Mouse (Mus musculus) thymus, postnatal 0 days (tissue): ENCODE results near the gene Gabrb3. TPM values are rescaled to one million over a fixed set of nuclear protein-coding genes. Genes with fewer than 3 reads are reported as not detected.

Source experiments
- DNase-seq: peaks from one replicate; pipeline ENCODE4 v3.0.0-alpha.2; 2015; ENCODE audit warnings: low spot score
- polyA plus RNA-seq: library from polyadenylated mRNA; unstranded; fragments of >200 nt; fragmentation: Nextera tagmentation; extraction: Ambion mirVana; gene quantifications from 2 replicates; pipeline ENCODE4 v1.2.1, GENCODE M21; 2015

Gene Gabrb3
- polyA plus RNA-seq = 0.08 and 0.10 TPM in 2 replicates

DNA sequence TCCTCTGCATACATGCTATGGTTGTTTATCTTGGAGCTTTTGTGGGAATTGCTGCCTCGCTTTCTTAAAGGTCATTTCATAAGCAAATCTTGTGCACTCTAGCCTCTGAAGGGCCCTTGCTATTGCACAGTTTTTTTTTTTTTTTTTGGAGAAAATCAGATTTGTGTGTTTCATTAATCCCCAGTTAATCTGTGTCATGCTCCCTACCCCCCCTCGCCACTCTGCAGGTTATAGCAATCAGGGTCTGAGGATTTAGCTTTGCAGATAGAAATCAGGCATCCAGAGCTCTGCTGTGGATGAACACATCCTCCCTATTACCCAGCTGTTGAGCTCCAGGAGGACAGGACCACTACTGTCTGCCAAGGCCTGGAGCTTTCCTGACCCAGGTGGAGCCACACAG is at the start of gene Gabrb3:
Gabrb3 (plus strand) TSS at position 301 of the 400 bp plus-strand sequence.
- no peak for DNase-seq

DNA sequence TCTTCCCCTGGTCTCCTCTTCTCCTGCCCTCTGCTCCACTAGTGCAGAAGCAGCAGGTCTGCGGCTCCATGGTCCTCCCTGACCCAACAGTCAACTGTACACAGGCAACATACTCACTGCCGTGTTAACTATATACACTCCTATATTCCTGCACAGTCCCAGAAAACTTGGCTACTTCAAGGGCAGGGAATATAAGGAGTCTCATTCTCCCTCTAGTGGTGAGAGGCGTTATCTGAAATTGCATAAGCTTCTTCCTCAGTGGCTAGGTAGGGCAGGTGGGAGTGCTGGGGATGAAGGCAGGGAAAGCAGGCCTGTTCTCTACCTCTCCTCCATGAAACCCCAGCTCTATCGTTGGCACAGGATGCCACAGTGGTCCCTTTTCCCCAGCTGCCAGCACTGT is 35.4 kb upstream of the Gabrb3 start:
- no peak for DNase-seq

DNA sequence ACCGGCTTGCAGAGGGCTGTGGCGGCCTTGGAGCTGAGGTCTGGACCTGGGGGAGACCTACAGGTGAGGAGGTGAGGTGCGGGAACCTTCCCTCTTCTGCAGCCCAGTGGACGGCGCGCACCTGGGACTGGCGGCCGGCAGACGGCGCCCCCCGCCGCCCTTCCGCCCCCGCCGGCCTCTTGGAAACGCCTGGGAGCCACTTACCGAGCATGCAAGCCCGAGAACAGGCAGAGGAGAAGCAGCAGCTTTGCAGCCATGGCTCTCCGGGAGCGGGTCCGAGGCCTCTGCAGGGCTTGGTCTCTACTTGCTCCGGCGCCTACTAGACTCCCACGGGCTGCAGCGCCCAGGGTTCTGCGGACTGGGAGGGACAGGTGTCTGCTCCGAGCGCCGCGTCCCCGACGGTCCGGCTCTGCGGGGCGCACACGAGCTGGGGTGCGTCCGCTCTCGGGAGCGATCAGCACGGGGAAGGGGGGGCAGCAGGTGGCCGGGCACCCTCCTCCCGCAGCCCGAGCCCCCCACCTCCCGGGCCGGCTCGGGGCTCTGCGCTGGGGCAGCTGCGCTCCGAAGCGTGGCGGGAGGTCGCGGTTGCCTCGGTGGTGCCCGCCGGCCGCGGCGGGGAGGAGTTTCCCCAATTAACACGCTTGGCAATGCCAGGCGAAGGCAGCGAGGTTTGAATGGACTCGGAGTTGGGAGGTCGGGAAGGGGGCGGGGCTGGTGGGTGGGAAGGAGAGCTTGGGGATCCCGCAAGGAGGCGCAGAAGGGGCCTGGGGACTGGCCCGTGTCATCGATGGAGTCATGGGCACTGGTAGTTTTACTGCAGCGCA is 32.8 kb upstream of the Gabrb3 start, which contains the start of gene Gabrg3:
Gabrg3 (minus strand) TSS at position 672 of the 824 bp plus-strand sequence.
- DNase-seq = no peak

DNA sequence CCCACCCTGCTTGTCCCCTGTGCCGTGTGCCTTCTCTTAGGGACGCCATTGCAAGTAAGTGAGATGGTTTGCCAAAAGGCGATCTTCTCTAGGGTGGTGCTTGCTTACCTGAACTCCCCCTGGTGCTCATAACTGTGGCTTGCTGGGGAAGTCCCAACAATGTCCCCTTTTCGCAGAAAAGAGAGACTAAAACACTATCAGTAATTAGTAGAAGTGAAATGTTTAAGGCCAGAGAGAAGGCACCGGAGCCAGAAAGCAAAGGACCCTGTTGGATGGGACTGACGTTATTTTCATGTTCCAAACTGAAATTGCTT is 32.2 kb upstream of the Gabrb3 start:
- DNase-seq = no peak

DNA sequence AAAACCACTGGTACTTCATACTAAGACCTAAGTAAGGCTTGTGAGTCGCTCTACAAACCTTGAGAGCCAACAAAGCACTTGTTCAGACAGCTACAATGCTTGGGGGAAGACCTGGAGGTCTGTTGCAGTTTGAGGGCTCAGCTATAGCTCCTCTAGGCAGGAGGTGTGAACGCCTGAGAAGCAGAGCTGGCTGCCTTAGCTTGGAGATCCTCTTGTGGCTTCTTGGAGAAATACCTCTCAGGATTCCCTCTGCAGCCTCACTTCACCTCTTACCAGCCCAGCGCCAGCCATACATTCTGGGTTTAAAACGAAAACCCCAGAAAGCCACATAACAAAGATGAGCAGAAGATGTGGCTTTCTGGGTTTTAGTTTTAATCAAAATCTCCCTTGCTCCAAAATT is 29.4 kb upstream of the Gabrb3 start:
- DNase-seq = no peak

DNA sequence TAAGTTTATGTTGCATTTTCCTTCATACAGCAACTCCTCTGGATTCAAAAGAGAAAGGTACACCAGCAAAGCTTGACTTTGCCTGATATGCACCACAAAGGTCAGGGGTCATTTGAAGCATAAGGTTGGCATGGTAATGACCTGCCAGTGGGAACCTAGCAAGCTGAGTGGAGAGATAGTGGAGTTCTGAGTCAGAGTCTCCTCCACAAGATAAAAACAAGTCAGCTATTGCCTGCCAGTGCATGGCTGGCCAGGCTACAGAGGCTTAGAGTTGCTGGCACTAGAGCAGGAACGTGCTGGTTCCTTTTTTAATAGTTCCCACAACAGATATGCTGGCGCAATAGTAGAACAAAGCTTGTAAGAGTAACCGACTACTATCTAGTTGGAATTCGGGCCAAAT is 25.9 kb upstream of the Gabrb3 start:
- no peak for DNase-seq

DNA sequence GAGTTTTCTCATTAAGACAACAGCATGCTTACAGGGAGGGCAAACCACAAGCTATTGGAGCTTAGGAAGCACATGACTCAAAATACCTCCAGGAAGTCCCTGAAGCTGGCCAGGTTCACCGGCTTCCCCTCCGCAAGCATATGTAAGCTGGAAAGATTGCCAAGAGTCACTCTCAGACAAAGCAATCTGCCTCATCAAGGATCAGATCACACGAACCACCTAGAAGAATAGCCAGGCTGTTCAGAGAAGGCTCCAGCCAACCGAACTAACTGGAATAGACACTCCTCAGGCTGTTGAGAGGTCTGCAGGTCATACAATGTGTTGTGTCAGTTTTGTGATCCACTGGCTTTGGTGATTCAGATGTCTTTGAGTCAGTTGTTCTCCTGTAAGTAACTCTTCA is 8.3 kb upstream of the Gabrb3 start:
- no peak for DNase-seq

DNA sequence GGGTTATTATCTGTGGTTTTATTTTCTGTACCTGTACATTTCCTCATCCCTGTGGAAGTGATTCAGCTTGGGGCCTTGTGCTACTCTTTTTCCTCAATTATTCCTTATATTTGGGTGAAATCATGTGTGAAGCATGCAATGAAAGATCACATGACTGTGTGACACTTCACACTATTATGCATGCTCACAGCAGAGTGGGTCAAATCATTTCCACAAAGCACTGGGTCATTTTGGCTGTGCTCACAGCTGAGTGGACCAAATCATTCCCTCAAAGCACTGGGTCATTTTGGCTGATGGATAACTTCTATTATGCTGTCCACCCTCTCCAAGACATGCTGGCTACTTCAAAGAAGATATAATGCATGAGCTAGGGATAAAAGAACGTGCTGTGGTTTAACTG is 6.6 kb upstream of the Gabrb3 start:
- no peak for DNase-seq

DNA sequence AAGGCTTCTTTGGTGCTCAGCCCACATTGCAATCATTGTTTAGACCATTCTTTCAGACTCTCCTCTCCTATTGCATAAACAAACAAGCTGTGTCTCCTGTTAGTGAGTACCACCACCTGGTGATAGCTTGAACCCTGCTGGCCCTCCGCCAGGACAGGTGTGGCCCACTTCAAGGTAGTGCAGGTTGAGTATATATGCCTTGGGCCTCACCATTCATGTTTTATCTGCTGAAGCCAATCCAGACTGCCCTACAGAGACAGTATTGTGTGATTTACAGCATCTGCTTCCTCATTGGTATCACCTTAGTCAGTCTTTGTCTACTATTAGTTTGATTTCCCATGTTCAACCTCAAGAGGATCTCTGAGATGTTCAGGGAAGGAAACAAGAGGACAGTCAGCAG is 1.6 kb downstream of the Gabrb3 start:
- DNase-seq = no peak

DNA sequence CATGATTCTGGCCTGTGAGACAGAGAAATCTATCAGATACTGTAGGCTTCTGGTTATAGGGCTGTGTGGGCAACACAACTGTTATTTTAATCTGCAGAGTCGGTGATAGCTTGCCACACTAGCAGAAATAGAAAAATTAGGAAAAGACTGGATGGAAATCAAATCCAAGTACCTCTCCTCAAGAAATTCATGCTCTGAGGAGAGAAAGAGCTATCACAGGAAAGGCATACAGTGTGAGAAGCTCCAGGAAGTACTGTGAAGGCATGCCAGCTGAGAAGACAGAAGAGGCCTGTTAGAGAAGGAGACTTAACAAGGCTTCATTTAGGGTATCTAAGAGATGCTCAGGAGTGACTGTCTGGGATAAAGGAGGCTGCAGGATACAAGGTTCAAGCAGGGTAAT is 3.2 kb downstream of the Gabrb3 start:
- DNase-seq = no peak

DNA sequence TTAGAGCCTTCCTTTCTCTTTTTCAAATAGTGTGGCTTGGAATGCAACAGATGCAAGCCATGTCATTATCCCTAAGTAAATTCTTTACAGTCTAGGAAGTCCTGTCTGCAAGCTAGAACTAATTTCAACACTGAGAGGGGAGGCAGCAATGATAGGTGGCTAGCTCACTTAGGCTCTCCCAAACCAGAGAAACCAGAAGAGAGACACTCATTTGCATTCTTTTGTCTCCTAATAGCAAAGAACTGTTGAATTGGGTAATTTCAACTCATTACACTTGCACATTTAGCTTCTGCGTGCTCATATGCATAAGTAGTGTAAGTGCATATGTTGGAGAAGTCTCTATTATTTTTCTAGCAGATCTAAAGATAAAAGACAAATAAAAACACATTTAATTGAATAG is 28.7 kb downstream of the Gabrb3 start:
- no peak for DNase-seq

DNA sequence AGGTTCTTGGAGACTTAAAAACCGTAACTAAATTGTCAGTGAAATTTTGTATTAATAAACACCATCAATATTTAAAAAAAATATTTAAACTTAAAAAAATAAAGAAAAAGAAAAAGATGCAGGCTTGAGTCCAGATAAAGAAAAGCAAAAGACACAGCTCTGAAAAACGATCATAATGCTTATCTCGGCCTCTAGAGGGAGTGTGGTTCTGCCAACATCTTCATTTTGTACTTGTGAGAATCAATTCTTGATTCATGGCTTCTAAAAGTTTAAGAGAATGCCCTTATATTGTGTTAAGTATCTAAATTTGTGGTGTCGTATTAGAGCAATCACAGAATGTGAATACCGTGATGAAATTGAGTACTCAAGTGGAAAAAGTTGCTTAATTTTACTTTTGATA is 40.9 kb downstream of the Gabrb3 start:
- DNase-seq = no peak

DNA sequence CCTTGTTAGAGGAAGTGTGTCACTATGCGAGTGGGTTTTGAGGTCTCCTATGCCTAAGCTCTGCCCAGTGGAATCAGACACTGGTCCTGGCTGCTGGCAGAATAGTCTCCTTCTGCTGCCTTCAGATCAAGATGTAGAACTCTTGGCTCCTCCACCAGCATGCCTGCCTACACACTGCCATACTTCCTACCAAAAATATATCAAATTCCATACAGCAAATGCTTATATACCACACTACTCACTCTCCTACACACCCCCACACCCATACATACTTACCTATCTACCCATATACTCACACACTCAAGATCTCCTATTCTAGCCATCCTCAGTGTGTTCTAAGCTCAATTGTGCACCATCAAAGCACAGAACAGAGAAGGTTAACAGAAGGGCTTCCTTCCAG is 51.8 kb downstream of the Gabrb3 start:
- no peak for DNase-seq

DNA sequence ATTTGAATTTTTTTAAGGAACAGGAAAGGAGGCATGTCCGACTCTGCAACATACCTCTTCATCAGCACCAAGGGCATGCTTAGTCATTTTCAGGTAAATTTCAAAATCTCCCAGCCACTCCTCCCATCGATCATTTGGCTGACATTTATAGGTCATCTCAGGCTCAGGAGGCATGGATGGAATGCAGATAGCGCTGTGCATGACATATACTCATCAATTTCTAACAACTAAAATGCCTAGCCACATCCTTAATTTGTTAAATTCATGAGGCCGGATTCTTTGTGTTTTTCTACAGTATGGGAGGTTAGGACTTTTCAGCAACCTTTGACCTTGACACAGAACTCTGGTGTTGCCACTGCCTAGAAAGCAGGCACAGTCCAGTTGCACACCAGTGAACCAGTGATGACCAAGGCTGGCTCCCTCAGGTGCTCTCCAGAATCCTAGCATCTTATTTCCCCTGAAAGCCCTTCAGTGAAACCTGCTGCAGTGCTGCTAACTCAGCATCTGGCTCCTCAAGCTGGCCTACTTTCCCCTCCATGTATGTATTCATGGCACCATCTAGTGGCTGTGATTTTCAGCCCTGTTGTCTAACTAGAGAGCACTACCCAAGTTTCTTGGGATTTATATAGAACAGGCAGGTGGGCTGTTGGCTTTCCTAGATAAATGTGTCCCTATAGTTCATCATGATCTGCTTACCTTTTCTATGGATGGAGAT is 54.5 kb downstream of the Gabrb3 start:
- no peak for DNase-seq

DNA sequence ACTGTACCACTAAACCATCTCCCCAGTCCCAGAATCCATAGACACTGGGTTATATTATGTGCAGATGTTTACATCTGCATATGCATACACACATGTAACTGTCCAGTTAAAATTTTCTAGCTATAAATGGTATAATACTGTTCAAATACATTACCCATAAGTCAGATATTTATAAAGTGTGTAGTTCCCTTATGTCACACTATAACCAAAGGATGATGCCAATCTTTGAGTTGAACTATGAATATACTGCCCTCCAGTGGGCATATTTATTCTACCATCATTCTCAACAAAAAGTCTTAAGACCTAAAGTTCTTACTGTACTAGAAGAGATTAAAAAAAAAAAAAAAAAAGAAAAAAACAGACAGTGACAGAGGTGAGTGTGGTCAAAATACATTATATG is 63.4 kb downstream of the Gabrb3 start:
- DNase-seq = no peak

DNA sequence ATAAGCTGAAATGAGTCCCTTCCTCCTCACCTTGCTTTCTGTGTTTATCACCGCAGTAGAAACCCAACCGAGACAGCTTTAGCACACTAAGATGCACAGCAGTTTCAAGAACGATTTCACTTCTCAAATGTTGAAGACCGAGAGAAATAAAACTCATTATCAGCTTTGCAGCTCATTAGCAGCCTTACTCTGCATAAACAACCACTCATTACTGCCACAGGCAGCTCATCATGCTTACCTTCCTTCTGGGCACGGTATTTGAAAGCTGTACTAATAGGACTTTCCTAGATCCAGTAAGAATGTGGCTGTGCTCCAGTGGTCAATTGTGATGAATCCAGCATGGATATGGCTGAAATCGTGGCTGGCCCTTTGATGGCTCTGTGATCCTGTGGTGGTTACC is 67.4 kb downstream of the Gabrb3 start:
- DNase-seq = no peak

DNA sequence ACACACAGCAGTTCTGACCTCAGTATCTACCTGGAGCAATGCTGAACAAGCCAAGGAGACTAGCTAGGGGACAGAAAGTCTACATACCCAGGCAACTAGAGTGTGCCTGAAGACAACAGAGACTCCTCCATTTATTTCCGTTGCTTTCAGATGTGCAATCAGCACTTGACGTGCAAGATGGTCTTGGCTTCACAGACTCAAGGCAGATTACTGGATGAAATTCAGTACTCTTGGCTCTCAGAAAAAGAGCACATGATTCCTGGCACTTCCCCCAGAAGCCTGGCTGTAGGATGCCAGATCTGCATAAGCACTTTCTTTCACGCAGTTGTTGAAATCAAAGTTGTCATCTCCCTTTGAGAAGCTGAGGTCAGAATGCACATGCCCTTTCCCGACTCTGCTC is 72.3 kb downstream of the Gabrb3 start:
- DNase-seq = no peak

DNA sequence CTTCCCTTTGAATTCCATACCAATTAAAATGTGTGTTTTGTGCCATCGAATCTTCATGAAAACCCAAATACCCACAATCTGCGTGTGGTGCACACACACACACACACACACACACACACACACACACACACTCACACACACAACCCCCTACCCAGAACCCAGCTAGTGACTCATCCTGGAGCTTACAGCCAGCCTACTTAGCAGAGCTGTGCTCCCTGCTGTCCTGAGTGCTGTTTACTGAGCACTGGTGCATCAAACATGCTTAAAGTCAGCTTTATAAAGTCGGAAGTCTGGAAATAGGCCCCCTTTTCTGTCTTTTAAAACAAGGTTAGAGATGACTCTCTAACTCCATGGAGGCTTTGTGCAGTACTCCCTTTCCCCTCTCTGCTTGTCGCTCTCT is 83.3 kb downstream of the Gabrb3 start:
- no peak for DNase-seq

DNA sequence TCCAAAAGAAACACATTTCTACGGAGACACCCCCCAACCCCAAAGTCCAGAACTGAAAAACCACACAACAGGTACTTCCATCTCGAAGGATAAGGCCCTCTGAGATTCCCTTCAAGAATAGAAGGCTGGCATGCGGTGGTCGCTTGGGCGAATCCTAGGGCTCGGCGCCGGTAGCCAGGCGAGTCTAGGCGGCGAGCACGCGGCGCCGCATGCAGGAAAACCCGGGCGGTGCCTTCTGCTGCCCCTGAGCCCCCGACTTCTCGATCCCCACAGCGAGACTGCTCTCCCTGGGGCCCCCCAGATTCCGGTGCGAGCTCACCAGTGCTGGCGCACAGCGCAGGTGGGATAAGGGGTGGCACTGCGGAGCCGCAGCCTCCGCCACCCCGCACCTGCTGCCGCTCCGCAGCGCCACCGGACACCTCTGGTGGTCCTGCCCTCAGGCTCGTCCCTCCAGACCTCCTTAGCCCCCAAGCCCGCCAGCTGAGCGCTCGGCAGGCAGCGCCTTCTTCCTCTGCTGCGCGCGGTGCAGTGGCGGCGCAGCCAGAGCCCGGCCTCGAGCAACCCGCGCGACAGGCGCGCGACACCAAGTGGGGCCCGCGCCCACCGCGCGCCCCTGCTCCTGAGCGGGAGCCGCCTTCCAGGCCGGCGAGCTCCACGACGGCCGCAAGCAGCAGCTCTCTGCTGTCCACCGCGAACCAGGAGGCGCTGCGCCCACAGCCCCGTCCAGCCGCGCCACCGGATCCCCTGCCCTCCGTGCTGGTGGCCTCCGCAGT is 89.6 kb downstream of the Gabrb3 start:
- no peak for DNase-seq

DNA sequence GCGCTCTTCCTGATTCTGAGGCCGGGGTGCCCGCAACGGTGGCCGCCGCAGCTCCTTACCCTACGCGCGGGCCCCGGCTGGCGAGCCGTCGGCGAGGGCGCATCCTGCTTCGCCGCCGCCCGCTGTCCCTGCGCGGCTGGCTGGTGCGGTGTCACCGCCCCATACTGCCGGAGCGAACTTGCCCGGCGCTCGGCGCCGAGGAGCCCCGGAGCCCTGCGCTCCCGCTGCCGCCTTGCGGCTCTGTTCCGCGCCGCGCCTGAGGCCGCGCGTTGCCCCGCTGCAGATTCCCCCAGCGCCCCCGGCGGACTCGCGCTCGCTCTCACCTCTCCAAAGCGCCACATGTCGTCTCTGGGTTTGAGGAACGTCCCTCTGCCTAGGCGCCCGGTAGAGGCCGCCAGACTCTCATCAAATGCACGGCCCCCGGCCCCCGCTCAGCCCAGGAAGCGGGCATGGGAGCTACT is 90.2 kb downstream of the Gabrb3 start, which contains the start of gene Gabra5:
Gabra5 (minus strand) TSS at position 379 of the 461 bp plus-strand sequence.
- no peak for DNase-seq

DNA sequence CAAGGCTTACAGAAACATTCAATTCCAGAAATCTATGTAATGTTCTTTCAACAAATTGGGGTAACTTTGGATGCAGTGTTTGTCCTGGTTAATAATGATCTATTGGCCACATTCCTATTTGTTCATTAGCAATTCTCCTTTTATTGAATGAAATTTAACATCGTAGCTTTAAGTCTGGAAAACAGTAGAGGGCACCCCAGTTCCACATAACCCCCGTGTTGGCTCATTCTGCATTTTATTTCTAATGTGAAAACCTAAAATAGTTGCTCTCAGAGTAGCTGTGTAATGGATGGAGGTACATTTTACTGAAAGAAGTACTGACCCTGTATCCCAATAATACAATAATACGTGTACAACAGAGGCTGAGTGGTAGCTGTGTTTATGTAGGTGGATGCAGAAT is 93.5 kb downstream of the Gabrb3 start:
- DNase-seq = no peak

DNA sequence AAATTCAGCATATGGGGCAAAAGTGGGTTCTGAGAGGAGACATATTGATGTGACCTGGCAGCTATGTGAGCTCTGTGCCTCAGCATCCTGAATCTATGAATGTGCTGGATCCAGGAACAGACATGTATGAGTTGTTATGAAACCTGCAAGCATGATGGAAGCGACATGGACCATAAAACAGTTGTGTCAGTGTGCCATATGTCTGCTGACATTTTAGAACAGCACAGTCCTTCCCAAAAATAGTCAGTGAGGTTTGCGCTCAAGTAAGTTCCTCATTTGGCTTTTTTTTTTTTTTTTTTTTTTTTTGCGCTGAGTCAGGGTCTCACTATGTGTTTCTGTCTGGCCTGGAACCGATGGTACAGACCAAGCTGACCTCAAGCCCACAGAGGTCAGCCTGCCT is 110.0 kb downstream of the Gabrb3 start:
- DNase-seq = no peak
